Mouse (Mus musculus): ENCODE measurements around the gene Olfr867. TPM values are rescaled to one million over a fixed set of nuclear protein-coding genes. Genes with fewer than 3 reads are reported as not detected.

Gene Olfr867
- total RNA-seq (2021): not detected

GRCm38 (mm10) chr9:20057462-20057861 is at the start of gene Olfr867:
Gene Olfr867 (minus strand): TSS chr9:20057562.
- DNase-seq: no peak

GRCm38 (mm10) chr9:20098326-20098725 is 41.0 kb upstream of the Olfr867 start, which contains the start of gene Olfr868:
Gene Olfr868 (plus strand): TSS chr9:20098626.
- no peak for DNase-seq

GRCm38 (mm10) chr9:20073523-20074177 is 16.3 kb upstream of the Olfr867 start:
- DNase-seq: no peak

GRCm38 (mm10) chr9:20071291-20071690 is 13.9 kb upstream of the Olfr867 start:
- no peak for DNase-seq

- DNase-seq: no peak
Measured at GRCm38 (mm10) chr9:20070236-20070635, 12.9 kb upstream of the Olfr867 start.

GRCm38 (mm10) chr9:20047964-20048363 is 9.4 kb downstream of the Olfr867 start:
- DNase-seq: no peak

- DNase-seq: no peak
Measured at GRCm38 (mm10) chr9:20027935-20028334, 29.4 kb downstream of the Olfr867 start, which contains the start of gene Olfr866. Gene Olfr866 (minus strand): TSS chr9:20028035.

Small RNAs within 50 kb of the gene (microRNA-seq; reads per million reads assigned to microRNA genes)
- gene Gm26231 (0 reads per million in 2 experiments), gene Gm44395 (0 reads per million in 2 experiments)

Other genes starting within 250 kb of the Olfr867 start
- not detected for gene Olfr860, start 207.8 kb downstream of the Olfr867 start, total RNA-seq (2021)
- gene Olfr862, start 169.6 kb downstream of the Olfr867 start, total RNA-seq (2021): not detected
- not detected for gene Olfr77, start 140.7 kb downstream of the Olfr867 start, total RNA-seq (2021)
- gene Olfr866, start 29.5 kb downstream of the Olfr867 start, total RNA-seq (2021): not detected
- gene Olfr868, start 41.1 kb upstream of the Olfr867 start, total RNA-seq (2021): not detected
- gene Olfr869, start 71.4 kb upstream of the Olfr867 start, total RNA-seq (2021): not detected
- not detected for gene Olfr870, start 116.5 kb upstream of the Olfr867 start, total RNA-seq (2021)
- gene Olfr871, start 154.6 kb upstream of the Olfr867 start, total RNA-seq (2021): not detected
- not detected for gene Olfr872, start 179.6 kb upstream of the Olfr867 start, total RNA-seq (2021)
- gene Olfr39, start 224.8 kb upstream of the Olfr867 start, total RNA-seq (2021): not detected
- not detected for gene Olfr873, start 241.0 kb upstream of the Olfr867 start, total RNA-seq (2021)

Measured in layer of hippocampus, postnatal 36 days (tissue).